Mouse (Mus musculus): ENCODE results near the gene Ticam1.

Gene Ticam1

GRCm38 (mm10) chr17:56291171-56291511, 14.6 kb upstream of the Ticam1 start:
- peak; percentile 90 for DNase-seq (ENCODE audit: extremely low read depth, insufficient read length, low spot score)

- peak; percentile 97 for DNase-seq (ENCODE audit: extremely low read depth, insufficient read length, low spot score)
Observed at GRCm38 (mm10) chr17:56290388-56291170, 14.0 kb upstream of the Ticam1 start.

GRCm38 (mm10) chr17:56289371-56290331, 13.1 kb upstream of the Ticam1 start:
- no peak for DNase-seq (ENCODE audit: extremely low read depth, insufficient read length, low spot score)

- DNase-seq (ENCODE audit: extremely low read depth, insufficient read length, low spot score): no peak
Observed at GRCm38 (mm10) chr17:56288866-56289265, 12.3 kb upstream of the Ticam1 start.

GRCm38 (mm10) chr17:56287830-56288229, 11.2 kb upstream of the Ticam1 start:
- no peak for DNase-seq (ENCODE audit: extremely low read depth, insufficient read length, low spot score)

GRCm38 (mm10) chr17:56285995-56286394, 9.4 kb upstream of the Ticam1 start:
- no peak for DNase-seq (ENCODE audit: extremely low read depth, insufficient read length, low spot score)

GRCm38 (mm10) chr17:56283316-56283715, 6.7 kb upstream of the Ticam1 start:
- DNase-seq (ENCODE audit: extremely low read depth, insufficient read length, low spot score): no peak

- no peak for DNase-seq (ENCODE audit: extremely low read depth, insufficient read length, low spot score)
Observed at GRCm38 (mm10) chr17:56282802-56283201, 6.2 kb upstream of the Ticam1 start.

- DNase-seq (ENCODE audit: extremely low read depth, insufficient read length, low spot score): no peak
Observed at GRCm38 (mm10) chr17:56281193-56281592, 4.6 kb upstream of the Ticam1 start.

- no peak for DNase-seq (ENCODE audit: extremely low read depth, insufficient read length, low spot score)
Observed at GRCm38 (mm10) chr17:56279481-56280155, 3.0 kb upstream of the Ticam1 start.

- DNase-seq (ENCODE audit: extremely low read depth, insufficient read length, low spot score): no peak
Observed at GRCm38 (mm10) chr17:56278340-56278739, 1.8 kb upstream of the Ticam1 start.

GRCm38 (mm10) chr17:56277567-56277893, 944 bp upstream of the Ticam1 start:
- no peak for DNase-seq (ENCODE audit: extremely low read depth, insufficient read length, low spot score)

- DNase-seq (ENCODE audit: extremely low read depth, insufficient read length, low spot score): no peak
Observed at GRCm38 (mm10) chr17:56275842-56276480, 625 bp downstream of the Ticam1 start.

- DNase-seq (ENCODE audit: extremely low read depth, insufficient read length, low spot score): no peak
Observed at GRCm38 (mm10) chr17:56273986-56274385, 2.6 kb downstream of the Ticam1 start.

GRCm38 (mm10) chr17:56273482-56273881, 3.1 kb downstream of the Ticam1 start:
- no peak for DNase-seq (ENCODE audit: extremely low read depth, insufficient read length, low spot score)

- DNase-seq (ENCODE audit: extremely low read depth, insufficient read length, low spot score): no peak
Observed at GRCm38 (mm10) chr17:56272644-56273043, 3.9 kb downstream of the Ticam1 start.

- no peak for DNase-seq (ENCODE audit: extremely low read depth, insufficient read length, low spot score)
Observed at GRCm38 (mm10) chr17:56271609-56272253, 4.9 kb downstream of the Ticam1 start.

- DNase-seq (ENCODE audit: extremely low read depth, insufficient read length, low spot score): no peak
Observed at GRCm38 (mm10) chr17:56269741-56270140, 6.8 kb downstream of the Ticam1 start.

- DNase-seq (ENCODE audit: extremely low read depth, insufficient read length, low spot score): no peak
Observed at GRCm38 (mm10) chr17:56269153-56269630, 7.4 kb downstream of the Ticam1 start.

- DNase-seq (ENCODE audit: extremely low read depth, insufficient read length, low spot score): peak; percentile 71
Observed at GRCm38 (mm10) chr17:56266271-56266670, 10.3 kb downstream of the Ticam1 start.

Data from 3134 (cell line).